Mouse (Mus musculus) left cerebral cortex, adult 9 months (tissue): Measurements from ENCODE around the gene Sertad4.
A peak's percentile ranks its signal among the peaks of the same experiment; 100 is the strongest.

Experiments used
- DNase-seq, 2 experiments: peaks; one replicate each; pipeline ENCODE4 v3.0.0; 2022; ENCODE audit warnings: low spot score in 2 of 2

The Sertad4 gene

DNA sequence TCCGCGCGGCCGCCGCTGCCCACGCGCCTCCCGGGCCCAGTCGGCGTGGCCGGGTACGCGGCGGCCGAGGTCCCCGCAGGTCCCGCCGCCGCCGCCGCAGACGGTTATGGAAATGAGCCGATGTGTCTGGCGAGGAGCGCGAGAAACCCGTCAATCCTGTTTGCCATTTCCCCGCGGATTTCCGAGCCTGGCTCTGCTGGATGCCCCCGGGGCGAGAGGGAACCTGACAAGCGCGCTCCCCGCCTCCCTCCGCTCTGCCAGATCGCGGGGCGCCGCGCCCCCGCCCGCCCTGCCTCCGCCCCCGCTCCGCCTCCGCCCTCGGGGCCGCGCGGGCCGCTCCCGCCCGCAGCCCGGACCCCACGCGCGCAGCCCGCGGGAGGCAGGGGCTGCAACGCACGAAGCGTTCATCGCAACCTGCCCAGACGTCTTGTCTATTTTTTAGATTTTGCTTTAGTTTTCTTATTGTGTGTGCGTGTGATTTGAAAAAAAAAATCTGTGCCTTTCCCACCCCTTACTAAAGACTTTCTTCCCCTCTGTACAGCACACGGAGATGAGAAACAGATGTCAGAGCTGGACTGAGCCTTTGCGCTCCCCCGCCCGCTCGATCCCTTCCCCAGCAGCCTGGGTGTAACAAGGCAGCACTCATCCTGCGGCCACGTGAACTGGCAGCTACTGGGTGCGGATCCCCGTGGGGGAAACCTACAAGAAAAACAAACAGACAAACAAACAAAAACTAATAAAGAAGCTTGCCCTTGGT is at the start of gene Sertad4:
TSS of gene Sertad4 (minus strand) at position 283 of the 757 bp plus-strand sequence.
- DNase-seq = peak in 1 of 2 experiments; percentile 23

DNA sequence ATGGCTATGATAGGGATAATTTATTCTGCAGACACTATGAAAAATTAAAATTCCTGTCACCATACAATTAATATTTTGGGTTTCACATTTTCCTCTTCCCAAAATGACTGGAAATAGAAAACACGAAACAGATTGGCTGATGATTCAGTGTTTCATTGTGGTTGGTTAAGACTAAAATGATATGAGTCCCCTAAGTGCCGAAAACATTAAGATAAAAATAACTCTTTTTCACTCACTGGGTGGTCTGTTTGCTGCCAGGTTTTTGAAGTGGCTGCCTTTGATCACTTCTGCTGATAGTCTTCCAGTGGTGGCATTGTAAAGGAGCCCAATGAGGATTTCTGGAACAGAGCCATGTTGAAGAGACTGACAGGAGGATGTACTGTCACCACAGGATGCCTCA is 46.0 kb upstream of the Sertad4 start:
- no peak for DNase-seq

DNA sequence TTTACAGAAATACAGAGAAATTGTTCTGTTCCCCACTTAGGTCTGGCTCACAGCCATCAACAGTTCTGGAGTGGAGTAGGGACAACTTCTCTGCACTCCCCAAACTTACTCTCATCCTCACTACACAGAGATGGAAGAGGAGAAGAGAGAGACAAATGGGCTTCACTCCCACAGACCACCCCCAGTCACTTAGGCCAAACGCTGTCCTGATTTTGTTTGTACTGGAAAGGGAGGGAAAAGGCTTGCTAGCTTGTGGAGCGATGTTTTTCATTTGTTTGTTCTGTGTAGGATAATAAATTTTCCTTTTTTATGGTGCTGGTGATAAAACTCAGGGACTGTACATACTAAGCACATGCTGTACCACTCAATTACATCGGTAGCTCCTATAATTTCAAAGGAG is 45.4 kb upstream of the Sertad4 start:
- no peak for DNase-seq

DNA sequence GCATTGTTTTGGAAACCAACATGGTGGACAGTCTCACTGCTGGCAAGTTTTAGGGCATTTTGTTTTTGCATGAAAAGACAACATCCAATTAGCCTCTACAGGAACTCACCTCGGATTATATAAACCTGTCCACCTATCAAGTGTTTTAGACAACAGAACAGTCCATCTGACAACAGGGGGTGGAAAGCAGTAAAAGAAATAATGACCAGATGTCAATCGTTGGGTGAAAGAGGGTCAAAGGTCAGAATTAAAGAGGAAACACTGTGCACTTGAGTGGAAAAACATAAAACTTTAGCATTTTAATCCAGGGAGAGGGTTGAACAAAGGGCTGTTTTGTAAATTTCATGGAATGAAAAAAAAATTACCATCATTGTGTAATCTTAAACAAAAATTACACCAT is 43.2 kb upstream of the Sertad4 start:
- no peak for DNase-seq

DNA sequence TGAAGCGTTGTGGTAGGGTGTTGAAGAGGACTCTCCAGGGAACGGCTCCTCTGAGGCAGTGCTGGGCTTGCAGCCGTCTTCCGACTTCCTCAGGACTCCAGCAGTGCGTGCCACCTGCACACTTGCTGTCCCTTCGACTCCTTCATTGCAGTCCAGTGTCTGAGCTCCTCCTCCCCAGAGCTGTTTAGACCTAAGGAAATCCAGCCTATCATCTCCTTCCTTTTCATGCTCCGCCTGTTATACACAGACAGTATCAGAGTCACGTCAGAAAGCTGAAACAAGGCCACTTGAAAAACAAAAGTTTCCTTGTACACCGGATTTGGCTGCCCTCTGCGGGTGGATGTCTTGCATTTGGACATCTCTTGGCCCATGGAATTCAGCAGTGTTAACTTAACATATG is 41.7 kb upstream of the Sertad4 start:
- DNase-seq = no peak

DNA sequence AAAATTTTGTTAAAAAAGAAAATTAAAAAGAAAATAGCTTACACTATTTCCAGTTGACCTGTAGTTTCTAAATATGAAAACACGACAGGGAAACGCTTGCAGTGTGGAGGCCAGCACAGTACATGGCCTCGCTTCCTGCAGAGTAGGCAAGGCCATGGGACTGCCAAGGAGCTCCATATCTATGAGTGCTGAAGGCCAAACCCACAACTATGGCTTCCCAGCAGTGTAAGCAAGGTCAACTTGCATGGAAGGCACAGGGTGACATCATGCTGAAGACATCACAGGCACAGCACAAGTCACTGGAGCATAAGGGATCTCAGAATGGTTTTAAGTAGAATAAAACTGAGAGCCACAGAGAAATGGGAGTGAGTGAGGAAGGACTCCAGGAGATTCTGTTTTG is 40.5 kb upstream of the Sertad4 start:
- no peak for DNase-seq

DNA sequence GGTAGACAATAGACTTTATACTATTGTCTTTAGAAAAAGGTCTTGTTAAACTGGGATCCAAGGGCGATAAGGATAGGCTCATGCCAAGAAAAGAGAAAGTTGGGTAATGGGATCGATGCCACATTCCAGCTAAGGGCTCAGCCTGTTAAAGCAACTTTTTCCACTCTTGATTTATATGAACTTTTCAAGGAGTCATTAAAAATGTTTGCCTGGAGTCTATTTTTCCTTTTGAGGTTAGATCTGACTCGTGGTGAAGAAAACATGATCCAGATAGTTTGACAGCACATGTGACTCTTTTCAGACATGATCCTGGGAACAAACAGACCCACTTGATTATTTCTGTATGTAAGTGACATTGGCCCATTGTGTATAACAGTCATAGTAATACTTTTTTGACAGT is 35.2 kb upstream of the Sertad4 start:
- DNase-seq = no peak

DNA sequence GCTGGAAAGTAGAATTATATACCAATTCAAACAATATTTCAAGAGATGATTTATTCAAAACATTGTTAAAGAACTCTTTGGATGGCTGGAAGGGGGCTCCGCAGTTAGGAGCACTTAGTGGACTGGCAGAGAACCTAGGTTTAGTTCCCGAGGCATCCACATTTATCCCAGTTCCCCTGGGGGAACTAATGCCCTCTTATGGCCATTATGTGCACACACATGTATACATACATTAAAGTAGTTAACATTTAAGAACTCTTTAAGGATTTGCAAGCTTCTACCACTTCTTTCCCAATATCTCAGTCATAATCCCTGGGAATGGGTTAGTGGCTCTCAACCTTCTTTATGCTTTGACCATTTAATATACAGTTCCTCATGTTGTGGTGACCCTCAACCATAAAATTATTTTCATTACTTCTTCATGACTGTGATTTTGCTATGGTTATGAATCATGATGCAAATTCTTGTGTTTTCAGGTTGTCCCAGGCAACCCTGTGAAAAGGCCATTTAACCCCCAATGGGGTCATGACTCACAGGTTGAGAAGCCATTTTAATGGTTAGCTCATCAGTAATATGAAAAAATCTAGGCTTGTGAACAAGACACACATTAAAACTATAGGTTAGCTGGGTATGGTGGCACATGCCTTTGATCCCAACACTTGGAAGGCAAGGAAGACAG is 27.2 kb upstream of the Sertad4 start:
- DNase-seq = no peak

DNA sequence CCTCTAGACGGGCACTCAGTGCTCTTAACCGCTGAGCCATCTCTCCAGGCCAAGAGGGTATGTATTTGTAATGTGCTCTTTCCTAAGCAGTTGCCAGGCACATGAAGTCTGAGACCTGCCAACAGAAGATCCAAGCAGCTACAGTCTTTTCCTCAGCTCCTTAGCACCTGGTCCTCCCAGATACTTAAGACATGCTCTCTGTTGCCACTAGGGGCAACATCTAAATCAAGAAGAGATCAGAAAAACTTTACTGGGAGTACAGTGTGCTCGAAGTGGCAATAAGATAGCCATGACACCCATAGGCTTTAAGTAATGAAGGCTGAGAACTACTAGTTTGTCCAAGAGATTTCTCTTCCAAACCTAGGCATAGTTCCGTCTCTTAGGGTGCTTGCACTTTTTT is 24.6 kb upstream of the Sertad4 start:
- no peak for DNase-seq

DNA sequence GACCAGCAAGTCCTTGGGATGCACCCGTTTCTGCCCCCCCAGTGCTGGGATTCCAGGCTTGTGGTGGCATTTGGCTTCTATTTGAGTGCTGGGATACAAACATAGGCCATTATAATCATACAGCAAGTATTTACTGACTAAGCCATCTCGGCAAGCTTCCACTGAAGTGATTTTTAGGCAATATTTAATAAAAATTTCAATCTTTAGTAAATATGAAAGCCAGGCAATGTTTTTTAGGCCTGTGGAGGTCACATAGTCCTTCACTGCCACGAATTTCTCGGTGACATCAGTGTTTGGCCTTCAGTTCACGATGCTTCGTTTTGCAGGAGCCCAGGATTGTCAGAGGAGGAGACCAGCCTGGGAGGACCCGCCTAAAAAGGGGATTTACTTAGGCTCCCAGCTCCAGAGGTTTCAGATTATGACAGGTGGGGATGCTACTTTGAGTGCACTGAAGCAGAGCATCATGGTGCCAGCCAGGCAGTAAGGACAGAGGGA is 23.6 kb upstream of the Sertad4 start:
- no peak for DNase-seq

DNA sequence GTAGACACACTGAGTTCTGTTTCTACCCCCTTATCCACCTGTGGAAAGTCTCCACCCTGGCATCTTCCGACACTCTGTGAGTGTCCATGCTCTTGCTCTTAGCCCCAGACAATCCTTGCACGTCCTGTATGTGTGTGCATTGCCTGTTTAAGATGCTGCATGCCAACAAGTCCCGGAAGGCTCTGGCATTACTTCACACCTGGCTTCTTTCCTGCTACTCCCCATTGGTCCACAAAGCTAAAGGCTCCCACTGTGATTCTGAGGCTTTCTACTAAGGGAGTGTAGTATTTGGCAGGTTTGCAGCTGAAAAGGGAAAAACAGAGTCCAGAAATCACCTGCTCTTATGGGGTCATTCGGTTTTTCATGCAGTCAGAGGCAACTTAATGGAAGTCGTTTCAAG is 17.3 kb upstream of the Sertad4 start:
- no peak for DNase-seq

DNA sequence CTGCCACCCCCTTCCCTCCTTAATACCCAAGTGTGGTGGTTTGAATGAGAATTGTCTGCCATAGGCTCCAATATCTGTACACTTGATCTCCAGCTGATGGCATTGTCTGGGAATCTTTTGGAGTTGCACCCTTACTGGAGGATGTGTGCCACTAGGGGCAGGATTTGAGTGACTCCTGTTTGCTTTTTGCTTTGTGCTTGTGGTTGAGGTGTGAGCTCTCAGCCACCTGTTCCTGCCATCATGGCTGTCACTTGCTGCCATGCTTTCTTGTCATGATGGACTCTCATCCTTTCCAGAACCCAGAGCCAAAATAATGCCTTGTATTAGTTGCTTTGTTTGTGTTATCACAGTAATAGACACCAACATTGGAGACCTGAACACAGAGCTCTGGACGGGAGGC is 14.2 kb upstream of the Sertad4 start:
- DNase-seq = no peak

DNA sequence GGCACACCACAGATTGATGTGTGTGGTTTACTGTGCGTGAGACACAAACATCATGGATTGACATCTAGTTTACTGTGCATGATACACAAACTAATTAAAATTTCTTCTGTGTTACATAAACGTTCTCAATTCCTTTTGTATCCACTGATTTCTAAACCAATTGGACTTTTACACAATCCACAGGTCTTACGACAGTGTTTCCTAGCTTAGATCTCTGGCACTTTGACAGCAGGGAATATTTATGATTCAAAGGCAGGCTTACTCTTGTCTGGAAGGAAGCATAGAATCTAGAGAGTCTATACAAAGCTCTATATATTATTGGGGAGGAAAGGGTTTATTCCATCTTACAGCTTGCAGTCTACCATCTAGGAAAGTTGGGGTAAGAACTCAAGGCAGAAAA is 8.9 kb upstream of the Sertad4 start:
- no peak for DNase-seq

DNA sequence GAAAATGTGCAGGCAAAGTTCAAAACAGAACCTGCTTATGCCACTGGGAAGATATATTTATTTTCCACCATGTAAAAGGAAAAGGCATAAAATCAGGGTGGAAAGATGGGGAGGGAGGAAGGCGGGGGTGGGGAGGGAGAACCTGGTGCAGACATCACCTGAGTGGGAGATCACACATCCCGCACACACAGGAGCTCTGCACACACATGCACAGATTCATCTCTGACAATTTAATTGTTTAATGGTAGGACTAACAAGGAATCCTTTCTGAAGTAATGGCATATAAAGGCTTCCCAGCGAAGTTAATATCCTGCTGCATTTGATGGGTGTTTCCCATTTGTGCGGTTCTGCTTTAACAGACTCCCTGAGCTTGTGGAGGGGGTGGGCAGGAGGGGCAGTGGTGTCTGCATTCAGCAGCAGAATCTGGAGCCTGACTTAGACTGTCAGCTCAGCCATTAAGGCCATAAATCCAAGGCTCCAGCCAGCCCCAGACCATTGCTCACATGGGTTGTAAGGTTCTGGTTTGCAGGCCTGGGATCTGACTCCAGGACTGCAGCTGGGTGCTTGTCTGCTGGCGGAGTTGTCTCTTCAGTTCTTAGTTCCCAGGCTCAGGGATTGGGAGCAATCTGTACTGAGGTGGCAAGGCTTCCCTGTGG is 5.9 kb upstream of the Sertad4 start:
- no peak for DNase-seq

DNA sequence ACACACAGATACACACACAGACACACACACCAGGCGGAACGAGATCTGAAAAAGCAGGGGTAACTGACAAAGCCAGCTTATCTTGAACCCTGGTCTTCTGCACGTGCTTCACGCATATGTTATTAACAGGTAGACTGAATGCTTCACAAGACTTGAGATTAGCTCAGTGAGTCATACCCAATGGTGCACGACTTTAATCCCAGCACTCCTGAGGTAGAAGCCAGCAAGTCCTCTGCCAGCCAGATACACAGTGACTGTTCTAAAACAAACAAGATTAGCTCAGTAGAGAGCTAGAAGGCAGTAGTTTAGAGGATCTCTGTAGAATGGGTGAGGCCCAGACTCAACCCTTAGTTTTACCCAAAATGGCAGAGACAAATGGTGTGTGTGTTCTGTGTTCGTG is 4.7 kb upstream of the Sertad4 start:
- DNase-seq = no peak

DNA sequence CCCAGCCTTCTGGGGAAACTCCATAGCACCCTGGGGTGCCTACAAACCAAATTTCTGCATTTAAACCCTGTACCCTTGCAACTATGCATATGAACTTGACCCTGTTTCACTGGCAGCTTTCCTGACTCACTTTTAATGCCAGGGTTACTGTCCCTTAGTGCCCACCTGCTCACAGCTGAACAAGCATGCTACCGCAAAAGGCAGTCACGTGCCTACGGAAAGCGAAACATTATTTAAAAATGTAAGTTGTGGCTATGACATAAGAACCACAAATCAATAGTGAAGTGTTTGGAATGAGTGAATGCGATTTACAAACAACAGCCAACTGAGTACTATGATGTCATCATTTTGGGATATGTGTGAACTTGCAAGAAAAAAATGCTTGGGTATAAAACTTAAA is 2.0 kb upstream of the Sertad4 start:
- no peak for DNase-seq

DNA sequence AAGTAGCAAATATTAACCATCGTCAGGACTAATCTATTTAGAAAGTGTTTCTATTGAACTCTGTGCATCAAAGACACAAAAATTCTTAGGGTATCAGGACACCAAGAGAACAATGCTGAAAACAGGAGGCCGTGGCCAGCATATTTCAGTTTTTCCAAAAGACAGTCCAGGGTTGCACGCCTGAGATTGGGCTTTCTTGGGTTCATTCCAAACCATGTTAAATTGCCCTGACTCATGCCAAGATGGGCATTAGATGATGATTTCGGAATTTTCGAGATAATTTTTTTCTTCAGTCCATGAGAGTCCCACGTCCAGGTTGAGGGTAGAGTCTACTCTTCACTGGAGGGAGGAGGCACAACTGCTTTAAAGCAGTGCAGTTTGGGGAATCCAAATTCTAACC is 1.4 kb upstream of the Sertad4 start:
- DNase-seq = no peak

DNA sequence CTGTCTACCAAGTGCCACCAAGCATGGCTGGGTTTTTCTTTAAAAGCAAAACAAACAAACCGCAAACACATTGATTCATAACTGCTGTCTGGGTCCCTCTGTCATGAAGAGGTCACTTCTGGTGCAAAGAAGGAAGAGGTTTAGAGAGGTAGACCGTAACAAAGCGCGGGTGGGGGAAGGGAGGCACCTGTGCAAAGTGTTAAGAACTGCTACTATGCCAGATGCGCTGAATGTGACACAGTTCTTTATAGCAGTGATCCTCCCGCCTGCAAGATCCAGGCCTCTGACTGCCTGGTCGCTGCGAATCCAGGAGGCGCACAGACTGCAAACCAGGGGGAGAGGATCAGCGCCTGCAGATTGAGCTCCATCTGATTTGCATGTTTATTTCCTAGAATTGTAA is 855 bp upstream of the Sertad4 start:
- no peak for DNase-seq

DNA sequence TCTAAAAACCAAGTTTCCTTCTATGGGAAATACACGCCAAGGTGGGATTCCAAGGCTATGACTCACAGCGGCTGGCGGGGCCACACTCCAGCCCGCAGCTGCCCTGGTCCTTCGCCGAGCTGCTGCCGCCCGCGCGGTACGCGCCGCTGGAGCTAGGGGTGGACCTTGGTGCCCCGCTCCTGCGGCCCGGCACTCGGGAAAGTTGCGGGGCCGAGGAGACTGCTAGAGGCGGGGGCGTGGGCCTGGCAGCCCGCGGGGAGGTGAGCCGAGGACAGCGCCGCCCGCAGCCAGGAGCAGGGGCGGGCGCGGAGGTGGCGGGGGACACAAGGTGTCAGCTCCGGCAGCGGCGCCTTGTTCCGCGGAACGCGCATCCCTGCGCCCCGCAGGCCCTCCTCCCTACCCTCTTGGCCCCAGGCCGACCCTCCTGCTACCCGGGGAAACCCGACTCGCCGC is 711 bp downstream of the Sertad4 start:
- DNase-seq = peak in 1 of 2 experiments; percentile 13

DNA sequence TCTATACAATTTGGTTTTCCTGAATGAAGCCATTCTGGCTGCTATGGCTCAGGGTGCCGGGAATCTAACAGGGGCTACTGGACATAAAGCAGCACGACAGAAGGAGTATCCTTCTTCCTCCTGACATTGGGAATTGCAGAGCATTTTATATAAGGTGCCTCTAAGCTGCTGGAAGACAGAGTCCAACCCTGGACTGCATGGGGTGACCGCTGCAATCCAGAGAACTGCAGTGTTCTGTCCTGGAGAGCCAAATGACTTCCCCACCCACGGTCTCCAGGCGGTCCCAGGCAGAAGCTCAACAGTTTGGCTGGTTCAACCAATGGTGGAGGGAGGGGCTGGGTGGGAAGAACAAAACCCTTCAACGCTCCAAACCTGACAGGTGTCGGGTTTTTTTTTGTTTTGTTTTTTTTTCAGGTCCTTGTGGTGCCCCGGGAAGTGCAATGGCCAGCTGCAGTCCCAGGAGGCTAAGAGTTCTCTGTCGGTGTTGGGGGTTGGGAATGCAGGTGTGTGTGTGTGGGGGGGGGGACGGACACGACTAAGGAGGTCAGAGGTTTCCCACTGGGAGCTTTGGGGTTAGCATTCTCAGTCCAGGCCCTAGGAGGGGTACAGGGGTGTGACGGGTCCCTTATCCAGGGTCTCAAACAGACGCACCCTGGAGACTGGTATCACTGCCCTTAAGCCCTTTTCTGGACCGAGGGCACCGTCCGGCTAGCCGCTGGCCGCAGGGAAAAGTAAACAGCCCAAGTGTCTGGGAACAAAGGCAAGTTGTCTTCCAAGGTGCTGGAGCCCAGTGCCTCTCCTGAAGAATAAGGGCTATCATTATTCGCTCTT is 1.4 kb downstream of the Sertad4 start:
- no peak for DNase-seq

DNA sequence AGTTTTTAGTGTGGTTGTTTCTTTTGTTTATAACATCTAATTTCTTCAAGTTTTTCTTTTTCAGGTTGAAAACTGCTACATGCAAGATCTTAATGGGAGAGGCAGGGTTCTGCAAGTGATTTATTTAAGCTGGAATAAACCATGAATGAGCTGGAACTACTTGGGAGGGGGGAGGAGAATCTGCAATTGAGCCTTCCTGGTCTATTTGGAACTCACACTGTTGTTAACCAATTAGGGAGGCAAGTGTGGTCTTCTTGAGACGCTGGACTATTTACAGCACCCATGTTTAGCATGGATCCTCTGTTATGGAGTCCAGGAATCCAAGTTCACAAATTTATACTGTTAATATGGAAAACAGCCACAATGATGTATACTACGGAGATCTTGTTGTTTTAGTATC is 2.1 kb downstream of the Sertad4 start:
- no peak for DNase-seq

DNA sequence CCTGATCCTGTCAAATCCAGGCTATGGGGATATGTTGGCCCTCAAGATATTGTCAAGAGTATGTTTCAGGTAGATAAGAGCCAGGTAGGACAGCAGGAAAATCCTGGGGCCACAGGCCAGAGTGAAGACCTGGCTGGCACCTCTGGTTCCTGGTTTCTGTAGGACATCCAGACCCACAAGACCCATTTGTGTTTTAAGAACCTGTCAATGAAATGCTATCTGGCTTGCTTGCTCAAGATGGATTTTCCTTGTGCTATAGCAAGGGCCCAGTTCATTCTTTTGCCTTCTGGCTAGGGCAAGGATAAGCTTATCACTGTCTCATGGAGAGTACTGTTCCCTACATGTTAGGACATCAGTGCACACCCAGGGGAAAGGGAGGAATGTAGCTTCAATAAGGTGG is 3.5 kb downstream of the Sertad4 start:
- no peak for DNase-seq
